Mouse (Mus musculus) MEL (cell line): ENCODE data around the gene Cenpp. TPM values are rescaled to one million over a fixed set of nuclear protein-coding genes. Genes with fewer than 3 reads are reported as not detected.

Experiments
- DNase-seq: peaks from one replicate; pipeline ENCODE4 v3.0.0; 2011; ENCODE audit warnings: low read depth, low spot score
- H3K27ac ChIP-seq: 2 replicates; pipeline ENCODE4 v1.5.1; 2012; ENCODE audit warnings: low read depth, mild to moderate bottlenecking, control low read depth, low read length, moderate library complexity; ENCODE audit not compliant: control insufficient read depth
- H3K27me3 ChIP-seq, 2 experiments: fragments of 150-350 bp in 1 of 2; sonication (generic) in 1 of 2; 2 replicates each; pipeline ENCODE4 v1.6.1; 2012; ENCODE audit warnings: low read length in 2 of 2, mild to moderate bottlenecking in 2 of 2, improper control_type of control experiment in 1 of 2, moderate library complexity in 1 of 2; ENCODE audit not compliant: insufficient read depth in 2 of 2, control insufficient read depth in 1 of 2
- H3K36me3 ChIP-seq, 2 experiments: 2 replicates each; pipeline ENCODE4 v1.6.1; 2012 to 2014; ENCODE audit warnings: low read length in 2 of 2, improper control_type of control experiment in 1 of 2, inconsistent platforms in 1 of 2, mild to moderate bottlenecking in 1 of 2; ENCODE audit not compliant: insufficient read depth in 2 of 2, control insufficient read depth in 1 of 2
- H3K4me1 ChIP-seq, 2 experiments: fragments of 150-350 bp in 1 of 2; sonication (generic) in 1 of 2; 2 replicates each; pipeline ENCODE4 v1.6.1; 2012; ENCODE audit warnings: low read length in 2 of 2, improper control_type of control experiment in 1 of 2, mild to moderate bottlenecking in 1 of 2; ENCODE audit not compliant: insufficient read depth in 2 of 2, control insufficient read depth in 1 of 2
- H3K4me3 ChIP-seq, 2 experiments: fragments of 150-350 bp in 1 of 2; sonication (generic) in 1 of 2; 2 replicates each; pipeline ENCODE4 v1.5.1; 2012; ENCODE audit warnings: low read depth in 2 of 2, low read length in 2 of 2, mild to moderate bottlenecking in 2 of 2, moderate library complexity in 2 of 2, control low read depth in 1 of 2, improper control_type of control experiment in 1 of 2; ENCODE audit not compliant: control insufficient read depth in 1 of 2, insufficient read depth in 1 of 2
- H3K79me2 ChIP-seq: 2 replicates; pipeline ENCODE4 v1.6.1; 2012; ENCODE audit warnings: mild to moderate bottlenecking, low read length, moderate library complexity; ENCODE audit not compliant: control insufficient read depth, poor library complexity, insufficient read depth
- H3K9ac ChIP-seq: 2 replicates; pipeline ENCODE4 v1.6.1; 2012; ENCODE audit warnings: low read depth, mild to moderate bottlenecking, control low read depth, low read length, moderate library complexity; ENCODE audit not compliant: control insufficient read depth, poor library complexity, severe bottlenecking
- H3K9me3 ChIP-seq: fragments of 150-350 bp; sonication (generic); replicated peaks from 2 replicates; pipeline ENCODE4 v1.6.1; 2012; ENCODE audit warnings: mild to moderate bottlenecking, low read length, improper control_type of control experiment, moderate library complexity; ENCODE audit not compliant: insufficient read depth
- CHD2 ChIP-seq: IDR thresholded peaks from 2 replicates; pipeline ENCODE4 v1.6.1; 2011; ENCODE audit warnings: low read length, improper control_type of control experiment
- CTCF ChIP-seq, 3 experiments: IDR thresholded peaks in 2 of 3; conservative IDR thresholded peaks in 1 of 3; 2 replicates each; pipeline ENCODE4 v1.5.1; 2011 to 2012; ENCODE audit warnings: low read length in 3 of 3, low read depth in 2 of 3, mild to moderate bottlenecking in 2 of 3, improper control_type of control experiment in 1 of 3, inconsistent platforms in 1 of 3, mixed read lengths in 1 of 3, moderate library complexity in 1 of 3; ENCODE audit not compliant: control insufficient read depth in 1 of 3, insufficient read depth in 1 of 3, poor library complexity in 1 of 3, severe bottlenecking in 1 of 3
- E2F4 ChIP-seq: IDR thresholded peaks from 2 replicates; pipeline ENCODE4 v1.6.1; 2011; ENCODE audit warnings: low read depth, low read length, improper control_type of control experiment, borderline replicate concordance
- EP300 ChIP-seq, 2 experiments: IDR thresholded peaks; 2 replicates each; pipeline ENCODE4 v1.6.1; 2011; ENCODE audit warnings: improper control_type of control experiment in 2 of 2, low read length in 2 of 2, low read depth in 1 of 2, mild to moderate bottlenecking in 1 of 2
- ETS1 ChIP-seq: IDR thresholded peaks from 2 replicates; pipeline ENCODE4 v1.6.1; 2012; ENCODE audit warnings: low read depth, mild to moderate bottlenecking, inconsistent platforms, low read length, improper control_type of control experiment, moderate library complexity
- GATA1 ChIP-seq: IDR thresholded peaks from 2 replicates; pipeline ENCODE4 v1.6.1; 2011; ENCODE audit warnings: low read depth, low read length, improper control_type of control experiment
- HCFC1 ChIP-seq: IDR thresholded peaks from 2 replicates; pipeline ENCODE4 v1.6.1; 2012; ENCODE audit warnings: low read depth, mild to moderate bottlenecking, inconsistent platforms, low read length, improper control_type of control experiment, moderate library complexity
- MAFK ChIP-seq: IDR thresholded peaks from 2 replicates; pipeline ENCODE4 v1.6.1; 2011; ENCODE audit warnings: low read depth, mild to moderate bottlenecking, low read length, improper control_type of control experiment, borderline replicate concordance
- MEF2A ChIP-seq: IDR thresholded peaks from 2 replicates; pipeline ENCODE4 v1.6.1; 2014; ENCODE audit warnings: low read depth, mild to moderate bottlenecking, inconsistent platforms, low read length, improper control_type of control experiment; ENCODE audit not compliant: poor library complexity, insufficient replicate concordance, severe bottlenecking; ENCODE audit errors: extremely low read depth
- MXI1 ChIP-seq: IDR thresholded peaks from 2 replicates; pipeline ENCODE4 v1.6.1; 2011; ENCODE audit warnings: mild to moderate bottlenecking, low read depth, low read length, improper control_type of control experiment
- NRF1 ChIP-seq: IDR thresholded peaks from 2 replicates; pipeline ENCODE4 v1.6.1; 2014; ENCODE audit warnings: low read depth, mild to moderate bottlenecking, inconsistent platforms, low read length, improper control_type of control experiment, moderate library complexity; ENCODE audit not compliant: poor library complexity, insufficient read depth, severe bottlenecking
- RAD21 ChIP-seq: IDR thresholded peaks from 2 replicates; pipeline ENCODE4 v1.6.1; 2011; ENCODE audit warnings: mild to moderate bottlenecking, low read depth, low read length, improper control_type of control experiment
- RCOR1 ChIP-seq: IDR thresholded peaks from 2 replicates; pipeline ENCODE4 v1.6.1; 2012; ENCODE audit warnings: low read depth, mild to moderate bottlenecking, inconsistent platforms, low read length, improper control_type of control experiment
- SIN3A ChIP-seq: IDR thresholded peaks from 2 replicates; pipeline ENCODE4 v1.6.1; 2012; ENCODE audit warnings: low read length, improper control_type of control experiment, inconsistent platforms
- SMC3 ChIP-seq: IDR thresholded peaks from 2 replicates; pipeline ENCODE4 v1.6.1; 2011; ENCODE audit warnings: low read depth, low read length, improper control_type of control experiment
- TBP ChIP-seq: IDR thresholded peaks from 2 replicates; pipeline ENCODE4 v1.8.0; 2011; ENCODE audit warnings: low read depth, low read length, improper control_type of control experiment
- TCF12 ChIP-seq: IDR thresholded peaks from 2 replicates; pipeline ENCODE4 v1.6.1; 2014; ENCODE audit warnings: low read depth, mild to moderate bottlenecking, inconsistent platforms, low read length, improper control_type of control experiment, moderate library complexity
- ZC3H11A ChIP-seq: IDR thresholded peaks from 2 replicates; pipeline ENCODE4 v1.6.1; 2012; ENCODE audit warnings: low read depth, mild to moderate bottlenecking, inconsistent platforms, low read length, improper control_type of control experiment
- polyA plus RNA-seq, 2 experiments: library from polyadenylated mRNA; stranded (reverse) in 1 of 2; unstranded in 1 of 2; fragments of >175 nt in 1 of 2; fragments of >200 nt in 1 of 2; gene quantifications; 2 replicates each; pipeline versions ENCODE4 v1.2.1 to v1.2.4; 2012; ENCODE audit warnings: low replicate concordance in 2 of 2, low read depth in 1 of 2; ENCODE audit not compliant: insufficient read length in 2 of 2, insufficient read depth in 1 of 2, missing spikeins in 1 of 2
- total RNA-seq: library from RNA; depleted of rRNA; stranded (reverse); fragments of 300-350 nt; gene quantifications from 2 replicates; pipeline ENCODE4 v1.2.3, GENCODE M21; 2012

Cenpp gene
- total and polyA plus RNA-seq, 3 experiments, result 13.2 to 17.9 TPM; not detected in 1

DNA sequence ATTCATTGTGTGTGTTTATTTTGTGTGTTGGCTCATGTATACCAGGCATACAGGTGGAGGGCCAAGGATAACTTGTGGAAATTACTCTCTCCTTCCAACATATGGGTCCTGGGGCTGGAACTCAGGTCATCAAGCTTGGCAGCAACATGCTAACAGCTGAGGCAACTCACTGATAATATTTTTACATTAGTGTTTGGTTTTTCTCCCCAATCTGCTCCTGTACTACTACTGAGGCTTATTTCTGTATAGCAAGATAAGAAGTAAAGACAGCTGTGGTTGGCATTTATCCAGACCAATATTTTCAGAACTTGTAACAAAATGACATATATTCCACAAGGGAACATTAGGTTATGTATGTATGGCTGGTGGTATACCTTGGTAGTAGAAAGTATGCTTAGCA, 34.2 kb downstream of the Cenpp start (continued):
- TF ChIP-seq TBP (no peak), RCOR1 (peak; percentile 78), CHD2 (no peak), MAFK (peak; percentile 21; the same call in 1 of the 2 replicates), NRF1 (no peak), CTCF (IDR thresholded peaks at IDR 0.05 in 2 of 3, conservative IDR thresholded peaks at IDR 0.05 in 1 of 3; ENCODE audit: control insufficient read depth in 1 of 3, insufficient read depth in 1 of 3, low read depth in 2 of 3, low read length in 3 of 3, poor library complexity in 1 of 3, severe bottlenecking in 1 of 3) (no peak), MEF2A (no peak), ZC3H11A (no peak), SMC3 (no peak), HCFC1 (no peak), SIN3A (peak; percentile 78), EP300 (IDR thresholded peaks at IDR 0.05; ENCODE audit: low read depth in 1 of 2, low read length in 2 of 2) (peak; percentile 72 to 77), E2F4 (no peak)
- TF ChIP-seq, all 39 proteins: peak for 9

DNA sequence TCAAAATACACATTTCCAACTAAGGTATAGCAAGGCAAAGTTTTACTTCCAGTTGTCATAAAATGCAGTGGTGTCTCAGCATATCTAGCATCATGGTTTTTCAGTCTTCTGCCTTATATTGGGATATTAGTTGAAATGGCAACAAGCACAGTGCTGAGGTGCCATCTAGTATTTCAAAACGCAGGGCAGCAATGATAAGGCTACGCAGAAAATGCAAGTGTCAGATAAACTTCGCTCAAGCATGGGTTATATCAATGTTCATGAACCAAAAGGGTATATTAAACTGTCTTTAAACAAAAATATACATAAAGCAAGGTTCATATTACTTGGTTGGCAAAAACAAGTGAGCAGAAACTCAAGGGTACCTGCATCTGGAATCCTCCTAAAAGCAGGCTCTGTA, 35.6 kb downstream of the Cenpp start:
- no peak overlapping the region for H3K27ac ChIP-seq
- H3K4me1 ChIP-seq, result peaks cover 4 to 21% of the 10 kb centered on the region in 2 experiments; a peak in 3 of 4 replicates
- H3K9me3 ChIP-seq, result no peaks in the 10 kb centered on the region
- H3K9ac ChIP-seq, result no peak overlapping the region
- no peak overlapping the region for H3K4me3 ChIP-seq
- DNase-seq, result peak; percentile 30
- no peaks in the 10 kb centered on the region for H3K27me3 ChIP-seq
- peaks cover 0 to 25% of the 10 kb centered on the region in 2 experiments; a peak in 2 of 4 replicates for H3K36me3 ChIP-seq
- TF ChIP-seq ETS1 (0 out of 2 replicates have a peak, but pooled peaks have one; percentile 30), RAD21 (no peak), TCF12 (peak; percentile 62), SIN3A (peak; percentile 28; the same call in 1 of the 2 replicates), ZC3H11A (no peak), MXI1 (peak; percentile 34), EP300 (IDR thresholded peaks at IDR 0.05; ENCODE audit: low read depth in 1 of 2, low read length in 2 of 2) (peak in 1 of 2 experiments; percentile 38; a peak in 1 of 4 replicates), GATA1 (peak; percentile 58; the same call in 1 of the 2 replicates)
- H3K79me2 ChIP-seq, result no peaks in the 10 kb centered on the region
